Mouse (Mus musculus) hindbrain, postnatal 0 days (tissue): ENCODE measurements around the gene Tiprl. TPM values are rescaled to one million over a fixed set of nuclear protein-coding genes. Genes with fewer than 3 reads are reported as not detected.

Experiments
- ATAC-seq: fragments of 200-750 bp; cut with Nextera tagmentation; 2 replicates; pipeline ENCODE4 v1.8.0; 2017; ENCODE audit warnings: mild to moderate bottlenecking, moderate TSS enrichment, moderate library complexity
- DNase-seq: peaks from one replicate; pipeline ENCODE4 v3.0.0-alpha.2; 2015; ENCODE audit warnings: low spot score
- H3K27ac ChIP-seq: fragments of 300-500 bp; sonication (generic); 2 replicates; pipeline ENCODE4 v1.5.1; 2014; ENCODE audit warnings: mild to moderate bottlenecking
- H3K27me3 ChIP-seq: fragments of 300-500 bp; sonication (generic); 2 replicates; pipeline ENCODE4 v1.6.1; 2014; ENCODE audit warnings: low read length, mixed read lengths; ENCODE audit not compliant: insufficient read depth
- H3K36me3 ChIP-seq: fragments of 300-500 bp; sonication (generic); 2 replicates; pipeline ENCODE4 v1.6.1; 2014; ENCODE audit warnings: low read length, mixed read lengths; ENCODE audit not compliant: insufficient read depth
- H3K4me1 ChIP-seq: fragments of 300-500 bp; sonication (generic); 2 replicates; pipeline ENCODE4 v1.6.1; 2014; ENCODE audit warnings: antibody characterized with exemption, low read length, mixed read lengths; ENCODE audit not compliant: insufficient read depth
- H3K4me2 ChIP-seq: fragments of 300-500 bp; sonication (generic); 2 replicates; pipeline ENCODE4 v1.6.1; 2014; ENCODE audit warnings: low read depth, mild to moderate bottlenecking, low read length, moderate library complexity, mixed read lengths
- H3K4me3 ChIP-seq: fragments of 300-500 bp; sonication (generic); 2 replicates; pipeline ENCODE4 v1.5.1; 2014; ENCODE audit warnings: low read length
- H3K9ac ChIP-seq: fragments of 300-500 bp; sonication (generic); replicated peaks from 2 replicates; pipeline ENCODE4 v1.6.1; 2014; ENCODE audit warnings: mild to moderate bottlenecking, low read length, moderate library complexity, mixed read lengths
- H3K9me3 ChIP-seq: fragments of 300-500 bp; sonication (generic); 2 replicates; pipeline ENCODE4 v1.6.1; 2016; ENCODE audit warnings: low read length, mixed read lengths
- CTCF ChIP-seq: IDR thresholded peaks from 2 replicates; pipeline ENCODE4 v1.5.1; 2016; ENCODE audit warnings: antibody characterized with exemption, control low read depth, low read depth
- WGBS: fragments of 180-500 bp; shearing (Covaris S2); extraction: QIAGEN DNeasy Blood & Tissue Kit; methylation state at CpG from one replicate; pipeline ENCODE4 v1.1.7; 2014; 5-methylcytosine and 5-hydroxymethylcytosine counted together
- polyA plus RNA-seq: library from polyadenylated mRNA; unstranded; fragments of >200 nt; fragmentation: Nextera tagmentation; extraction: Ambion mirVana; gene quantifications from 2 replicates; pipeline ENCODE4 v1.2.1, GENCODE M21; 2015
- total RNA-seq: library from RNA; depleted of rRNA; stranded (reverse); fragments of >200 nt; gene quantifications from 2 replicates; pipeline ENCODE4 v1.2.3, GENCODE M21; 2014

Gene Tiprl
- total and polyA plus RNA-seq, 2 experiments from 2014 or later, result 37.1 to 129 TPM

- TF ChIP-seq CTCF, result no peak
- Histone ChIP-seq H3K36me3 (no peaks in the 10 kb centered on the region), H3K4me3 (peak overlapping the region; percentile 86), H3K4me2 (peak overlapping the region; percentile 83), H3K27ac (peak overlapping the region; percentile 86; the same call in 1 of the 2 replicates), H3K4me1 (peaks cover 9% of the 10 kb centered on the region; the same call in 1 of the 2 replicates), H3K9ac (peak overlapping the region; percentile 90), H3K27me3 (no peaks in the 10 kb centered on the region), H3K9me3 (no peaks in the 10 kb centered on the region)
- 30% methylated on average over 10 of the region's 10 CpGs for WGBS
- no peak for DNase-seq
- ATAC-seq, result no peak
Measured at GRCm38 (mm10) chr1:165280741-165281140, 43.9 kb upstream of the Tiprl start.

- no peaks in the 10 kb centered on the region for H3K9me3 ChIP-seq
- TF ChIP-seq CTCF, result no peak
- ATAC-seq, result no peak
- no peak overlapping the region for H3K4me2 ChIP-seq
- H3K27ac ChIP-seq, result no peak overlapping the region
- H3K9ac ChIP-seq, result no peak overlapping the region
- DNase-seq, result no peak
- WGBS, result 86% methylated on average over 6 of the region's 6 CpGs
- no peaks in the 10 kb centered on the region for H3K27me3 ChIP-seq
- H3K4me1 ChIP-seq, result no peaks in the 10 kb centered on the region
- no peak overlapping the region for H3K4me3 ChIP-seq
- H3K36me3 ChIP-seq, result no peaks in the 10 kb centered on the region
Measured at GRCm38 (mm10) chr1:165274946-165275345, 38.1 kb upstream of the Tiprl start.

- no peak overlapping the region for H3K27ac ChIP-seq
- 52% methylated on average over 11 of the region's 11 CpGs for WGBS
- DNase-seq, result peak; percentile 63
- no peak for ATAC-seq
- no peaks in the 10 kb centered on the region for H3K4me1 ChIP-seq
- TF ChIP-seq CTCF, result peak; percentile 78
- no peaks in the 10 kb centered on the region for H3K36me3 ChIP-seq
- H3K4me2 ChIP-seq, result 0 out of 2 replicates have a peak overlapping the region, but pooled peaks have one; percentile 5
- H3K4me3 ChIP-seq, result no peak overlapping the region
- H3K27me3 ChIP-seq, result no peaks in the 10 kb centered on the region
- H3K9me3 ChIP-seq, result no peaks in the 10 kb centered on the region
- no peak overlapping the region for H3K9ac ChIP-seq
Measured at GRCm38 (mm10) chr1:165252027-165252671, 15.4 kb upstream of the Tiprl start.

GRCm38 (mm10) chr1:165250546-165250945 lies 13.8 kb upstream of the Tiprl start:
- Histone ChIP-seq H3K27me3 (no peaks in the 10 kb centered on the region), H3K9me3 (no peaks in the 10 kb centered on the region), H3K27ac (no peak overlapping the region), H3K4me1 (no peaks in the 10 kb centered on the region), H3K4me2 (no peak overlapping the region), H3K9ac (no peak overlapping the region), H3K4me3 (no peak overlapping the region), H3K36me3 (no peaks in the 10 kb centered on the region)
- 87% methylated on average over 2 of the region's 2 CpGs for WGBS
- TF ChIP-seq CTCF, result no peak
- ATAC-seq, result no peak
- no peak for DNase-seq

GRCm38 (mm10) chr1:165248842-165249241 lies 12.0 kb upstream of the Tiprl start:
- H3K27ac ChIP-seq, result no peak overlapping the region
- H3K9me3 ChIP-seq, result no peaks in the 10 kb centered on the region
- H3K9ac ChIP-seq, result no peak overlapping the region
- H3K36me3 ChIP-seq, result no peaks in the 10 kb centered on the region
- 63% methylated on average over 4 of the region's 4 CpGs for WGBS
- no peak overlapping the region for H3K4me2 ChIP-seq
- no peaks in the 10 kb centered on the region for H3K4me1 ChIP-seq
- H3K4me3 ChIP-seq, result no peak overlapping the region
- ATAC-seq (no peak), DNase-seq (no peak)
- no peaks in the 10 kb centered on the region for H3K27me3 ChIP-seq
- no peak for TF ChIP-seq CTCF

- WGBS, result 90% methylated on average over 3 of the region's 3 CpGs
- no peak overlapping the region for H3K27ac ChIP-seq
- no peaks in the 10 kb centered on the region for H3K4me1 ChIP-seq
- DNase-seq, result no peak
- H3K36me3 ChIP-seq, result no peaks in the 10 kb centered on the region
- no peak overlapping the region for H3K4me2 ChIP-seq
- H3K9ac ChIP-seq, result no peak overlapping the region
- no peak for ATAC-seq
- no peak overlapping the region for H3K4me3 ChIP-seq
- no peaks in the 10 kb centered on the region for H3K27me3 ChIP-seq
- no peak for TF ChIP-seq CTCF
- no peaks in the 10 kb centered on the region for H3K9me3 ChIP-seq
Measured at GRCm38 (mm10) chr1:165247788-165248187, 11.0 kb upstream of the Tiprl start.

- no peaks in the 10 kb centered on the region for H3K36me3 ChIP-seq
- no peaks in the 10 kb centered on the region for H3K9me3 ChIP-seq
- 77% methylated on average over 5 of the region's 5 CpGs for WGBS
- H3K27me3 ChIP-seq, result no peaks in the 10 kb centered on the region
- ATAC-seq (no peak), DNase-seq (no peak)
- no peak overlapping the region for H3K9ac ChIP-seq
- no peak overlapping the region for H3K27ac ChIP-seq
- H3K4me3 ChIP-seq, result no peak overlapping the region
- TF ChIP-seq CTCF, result no peak
- no peak overlapping the region for H3K4me2 ChIP-seq
- H3K4me1 ChIP-seq, result no peaks in the 10 kb centered on the region
Measured at GRCm38 (mm10) chr1:165247085-165247484, 10.3 kb upstream of the Tiprl start.
